Mouse (Mus musculus): Measurements from ENCODE around the gene Spaca1. TPM values are rescaled to one million over a fixed set of nuclear protein-coding genes. Genes with fewer than 3 reads are reported as not detected.
"Not testable (repeated sequence)": the region's sequence is repeated elsewhere in the genome, so short reads cannot be mapped to it uniquely, and the experiment has no call there.

The Spaca1 gene
- 0.64 and 1.6 TPM in 2 replicates for polyA plus RNA-seq (2014; fragmentation: Nextera tagmentation; extraction: Ambion mirVana)

GRCm38 (mm10) chr4:34049571-34050255 lies at the start of gene Spaca1:
Spaca1 (minus strand) TSS chr4:34050191.
- H3K4me2 ChIP-seq (replicated peaks; ENCODE audit: low read depth, low read length): peak within 1 kb of the TSS; percentile 36
- peak within 1 kb of the TSS; percentile 12; the same call in 1 of the 2 replicates for H3K4me3 ChIP-seq (ENCODE audit: low read depth, low read length)
- no peaks in the 10 kb centered on the region for H3K36me3 ChIP-seq (ENCODE audit: control insufficient read depth, insufficient read depth, low read length)
- no peak for ATAC-seq (ENCODE audit: insufficient number of reproducible peaks, insufficient read depth, low FRiP score, low read depth)
- H3K4me1 ChIP-seq (ENCODE audit: control insufficient read depth, insufficient read depth, low read length): no peaks in the 10 kb centered on the region
- H3K9me3 ChIP-seq (ENCODE audit: control insufficient read depth, low read depth, low read length): no peaks in the 10 kb centered on the region
- H3K27ac ChIP-seq (ENCODE audit: low read length): no peak within 1 kb of the TSS
- 49% methylated on average over 45 of the region's 46 CpGs for WGBS
- no peaks in the 10 kb centered on the region for H3K27me3 ChIP-seq (ENCODE audit: control insufficient read depth, insufficient read depth, low read length)
- H3K9ac ChIP-seq (replicated peaks; ENCODE audit: low read depth, low read length): no peak within 1 kb of the TSS

- not testable (repeated sequence) for ATAC-seq (ENCODE audit: insufficient number of reproducible peaks, insufficient read depth, low FRiP score, low read depth); H3K4me3 ChIP-seq (ENCODE audit: low read depth, low read length); H3K36me3 ChIP-seq (ENCODE audit: control insufficient read depth, insufficient read depth, low read length); H3K27me3 ChIP-seq (ENCODE audit: control insufficient read depth, insufficient read depth, low read length); H3K9ac ChIP-seq (replicated peaks; ENCODE audit: low read depth, low read length); H3K4me1 ChIP-seq (ENCODE audit: control insufficient read depth, insufficient read depth, low read length); H3K9me3 ChIP-seq (ENCODE audit: control insufficient read depth, low read depth, low read length); H3K27ac ChIP-seq (ENCODE audit: low read length); H3K4me2 ChIP-seq (replicated peaks; ENCODE audit: low read depth, low read length)
- WGBS: 83% methylated on average over 5 of the region's 5 CpGs
These were observed 37.3 kb upstream of the Spaca1 start for GRCm38 (mm10) chr4:34087286-34087685.

- H3K4me3 ChIP-seq (ENCODE audit: low read depth, low read length): no peak overlapping the region
- H3K4me2 ChIP-seq (replicated peaks; ENCODE audit: low read depth, low read length): no peak overlapping the region
- H3K27ac ChIP-seq (ENCODE audit: low read length): no peak overlapping the region
- H3K27me3 ChIP-seq (ENCODE audit: control insufficient read depth, insufficient read depth, low read length): no peaks in the 10 kb centered on the region
- H3K4me1 ChIP-seq (ENCODE audit: control insufficient read depth, insufficient read depth, low read length): no peaks in the 10 kb centered on the region
- no peak overlapping the region for H3K9ac ChIP-seq (replicated peaks; ENCODE audit: low read depth, low read length)
- no peaks in the 10 kb centered on the region for H3K9me3 ChIP-seq (ENCODE audit: control insufficient read depth, low read depth, low read length)
- 63% methylated on average over 3 of the region's 3 CpGs for WGBS
- ATAC-seq (ENCODE audit: insufficient number of reproducible peaks, insufficient read depth, low FRiP score, low read depth): no peak
- no peaks in the 10 kb centered on the region for H3K36me3 ChIP-seq (ENCODE audit: control insufficient read depth, insufficient read depth, low read length)
These were observed 31.1 kb upstream of the Spaca1 start for GRCm38 (mm10) chr4:34081064-34081463.

- Histone ChIP-seq H3K4me3 (ENCODE audit: low read depth, low read length) (no peak overlapping the region), H3K36me3 (ENCODE audit: control insufficient read depth, insufficient read depth, low read length) (no peaks in the 10 kb centered on the region), H3K4me1 (ENCODE audit: control insufficient read depth, insufficient read depth, low read length) (no peaks in the 10 kb centered on the region), H3K27ac (ENCODE audit: low read length) (no peak overlapping the region), H3K9ac (replicated peaks; ENCODE audit: low read depth, low read length) (no peak overlapping the region), H3K4me2 (replicated peaks; ENCODE audit: low read depth, low read length) (no peak overlapping the region), H3K27me3 (ENCODE audit: control insufficient read depth, insufficient read depth, low read length) (no peaks in the 10 kb centered on the region), H3K9me3 (ENCODE audit: control insufficient read depth, low read depth, low read length) (no peaks in the 10 kb centered on the region)
- ATAC-seq (ENCODE audit: insufficient number of reproducible peaks, insufficient read depth, low FRiP score, low read depth): no peak
- WGBS: 72% methylated on average over 3 of the region's 5 CpGs
These were observed 19.0 kb upstream of the Spaca1 start for GRCm38 (mm10) chr4:34069002-34069401.

- Histone ChIP-seq H3K36me3 (ENCODE audit: control insufficient read depth, insufficient read depth, low read length) (no peaks in the 10 kb centered on the region), H3K9ac (replicated peaks; ENCODE audit: low read depth, low read length) (no peak overlapping the region), H3K4me3 (ENCODE audit: low read depth, low read length) (no peak overlapping the region), H3K9me3 (ENCODE audit: control insufficient read depth, low read depth, low read length) (no peaks in the 10 kb centered on the region), H3K27ac (ENCODE audit: low read length) (no peak overlapping the region), H3K4me2 (replicated peaks; ENCODE audit: low read depth, low read length) (no peak overlapping the region), H3K4me1 (ENCODE audit: control insufficient read depth, insufficient read depth, low read length) (no peaks in the 10 kb centered on the region), H3K27me3 (ENCODE audit: control insufficient read depth, insufficient read depth, low read length) (no peaks in the 10 kb centered on the region)
- 52% methylated on average over 1 of the region's 1 CpGs for WGBS
- ATAC-seq (ENCODE audit: insufficient number of reproducible peaks, insufficient read depth, low FRiP score, low read depth): no peak
These were observed 8.3 kb upstream of the Spaca1 start for GRCm38 (mm10) chr4:34058320-34058719.

GRCm38 (mm10) chr4:34026771-34027170 lies 23.2 kb downstream of the Spaca1 start:
- 88% methylated on average over 2 of the region's 2 CpGs for WGBS
- H3K36me3 ChIP-seq (ENCODE audit: control insufficient read depth, insufficient read depth, low read length): no peaks in the 10 kb centered on the region
- H3K4me3 ChIP-seq (ENCODE audit: low read depth, low read length): no peak overlapping the region
- no peaks in the 10 kb centered on the region for H3K9me3 ChIP-seq (ENCODE audit: control insufficient read depth, low read depth, low read length)
- H3K4me2 ChIP-seq (replicated peaks; ENCODE audit: low read depth, low read length): no peak overlapping the region
- no peaks in the 10 kb centered on the region for H3K4me1 ChIP-seq (ENCODE audit: control insufficient read depth, insufficient read depth, low read length)
- no peak overlapping the region for H3K27ac ChIP-seq (ENCODE audit: low read length)
- ATAC-seq (ENCODE audit: insufficient number of reproducible peaks, insufficient read depth, low FRiP score, low read depth): no peak
- no peak overlapping the region for H3K9ac ChIP-seq (replicated peaks; ENCODE audit: low read depth, low read length)
- no peaks in the 10 kb centered on the region for H3K27me3 ChIP-seq (ENCODE audit: control insufficient read depth, insufficient read depth, low read length)

GRCm38 (mm10) chr4:34021456-34021855 lies 28.5 kb downstream of the Spaca1 start:
- WGBS: 65% methylated on average over 2 of the region's 2 CpGs
- Histone ChIP-seq H3K9ac (replicated peaks; ENCODE audit: low read depth, low read length) (no peak overlapping the region), H3K27ac (ENCODE audit: low read length) (no peak overlapping the region), H3K36me3 (ENCODE audit: control insufficient read depth, insufficient read depth, low read length) (no peaks in the 10 kb centered on the region), H3K4me3 (ENCODE audit: low read depth, low read length) (no peak overlapping the region), H3K4me2 (replicated peaks; ENCODE audit: low read depth, low read length) (no peak overlapping the region), H3K9me3 (ENCODE audit: control insufficient read depth, low read depth, low read length) (no peaks in the 10 kb centered on the region), H3K4me1 (ENCODE audit: control insufficient read depth, insufficient read depth, low read length) (no peaks in the 10 kb centered on the region), H3K27me3 (ENCODE audit: control insufficient read depth, insufficient read depth, low read length) (no peaks in the 10 kb centered on the region)
- ATAC-seq (ENCODE audit: insufficient number of reproducible peaks, insufficient read depth, low FRiP score, low read depth): no peak

- Histone ChIP-seq H3K4me1 (ENCODE audit: control insufficient read depth, insufficient read depth, low read length) (no peaks in the 10 kb centered on the region), H3K9ac (replicated peaks; ENCODE audit: low read depth, low read length) (no peak overlapping the region), H3K4me2 (replicated peaks; ENCODE audit: low read depth, low read length) (no peak overlapping the region), H3K36me3 (ENCODE audit: control insufficient read depth, insufficient read depth, low read length) (no peaks in the 10 kb centered on the region), H3K4me3 (ENCODE audit: low read depth, low read length) (no peak overlapping the region), H3K27me3 (ENCODE audit: control insufficient read depth, insufficient read depth, low read length) (no peaks in the 10 kb centered on the region), H3K27ac (ENCODE audit: low read length) (no peak overlapping the region), H3K9me3 (ENCODE audit: control insufficient read depth, low read depth, low read length) (no peaks in the 10 kb centered on the region)
- no peak for ATAC-seq (ENCODE audit: insufficient number of reproducible peaks, insufficient read depth, low FRiP score, low read depth)
These were observed 53.6 kb downstream of the Spaca1 start for GRCm38 (mm10) chr4:33996382-33996781.

- H3K27me3 ChIP-seq (ENCODE audit: control insufficient read depth, insufficient read depth, low read length): no peaks in the 10 kb centered on the region
- H3K9ac ChIP-seq (replicated peaks; ENCODE audit: low read depth, low read length): no peak overlapping the region
- no peaks in the 10 kb centered on the region for H3K36me3 ChIP-seq (ENCODE audit: control insufficient read depth, insufficient read depth, low read length)
- no peaks in the 10 kb centered on the region for H3K9me3 ChIP-seq (ENCODE audit: control insufficient read depth, low read depth, low read length)
- no peak overlapping the region for H3K27ac ChIP-seq (ENCODE audit: low read length)
- no peak for ATAC-seq (ENCODE audit: insufficient number of reproducible peaks, insufficient read depth, low FRiP score, low read depth)
- H3K4me2 ChIP-seq (replicated peaks; ENCODE audit: low read depth, low read length): no peak overlapping the region
- no peaks in the 10 kb centered on the region for H3K4me1 ChIP-seq (ENCODE audit: control insufficient read depth, insufficient read depth, low read length)
- H3K4me3 ChIP-seq (ENCODE audit: low read depth, low read length): no peak overlapping the region
- 39% methylated on average over 3 of the region's 3 CpGs for WGBS
These were observed 57.3 kb downstream of the Spaca1 start for GRCm38 (mm10) chr4:33992687-33993086.
